Mouse (Mus musculus) hindbrain, embryonic 14.5 days (tissue): ENCODE measurements around the gene Naif1. TPM values are rescaled to one million over a fixed set of nuclear protein-coding genes. Genes with fewer than 3 reads are reported as not detected.
A peak's percentile ranks its signal among the peaks of the same experiment; 100 is the strongest.

Source experiments
- ATAC-seq: fragments of 200-750 bp; cut with Nextera tagmentation; 2 replicates; pipeline ENCODE4 v1.8.0; 2017; ENCODE audit warnings: moderate number of reproducible peaks, mild to moderate bottlenecking, moderate TSS enrichment, moderate library complexity; ENCODE audit not compliant: low FRiP score
- DNase-seq: peaks from one replicate; pipeline ENCODE4 v3.0.0-alpha.2; 2015; ENCODE audit warnings: low spot score
- H3K27ac ChIP-seq: fragments of 300-500 bp; sonication (generic); 2 replicates; pipeline ENCODE4 v1.5.1; 2014; ENCODE audit warnings: mild to moderate bottlenecking, moderate library complexity
- H3K27me3 ChIP-seq: fragments of 300-500 bp; sonication (generic); 2 replicates; pipeline ENCODE4 v1.6.1; 2014; ENCODE audit warnings: mild to moderate bottlenecking, low read length, mixed read lengths; ENCODE audit not compliant: control insufficient read depth, insufficient read depth
- H3K36me3 ChIP-seq: fragments of 300-500 bp; sonication (generic); replicated peaks from 2 replicates; pipeline ENCODE4 v1.6.1; 2014; ENCODE audit not compliant: control insufficient read depth, insufficient read depth
- H3K4me1 ChIP-seq: fragments of 300-500 bp; sonication (generic); replicated peaks from 2 replicates; pipeline ENCODE4 v1.6.1; 2014; ENCODE audit warnings: antibody characterized with exemption, low read length, mixed read lengths; ENCODE audit not compliant: control insufficient read depth, insufficient read depth
- H3K4me2 ChIP-seq: fragments of 300-500 bp; sonication (generic); replicated peaks from 2 replicates; pipeline ENCODE4 v1.6.1; 2014; ENCODE audit warnings: mild to moderate bottlenecking, moderate library complexity
- H3K4me3 ChIP-seq: fragments of 300-500 bp; sonication (generic); replicated peaks from 2 replicates; pipeline ENCODE4 v1.5.1; 2014; ENCODE audit warnings: mild to moderate bottlenecking, low read length
- H3K9ac ChIP-seq: fragments of 300-500 bp; sonication (generic); 2 replicates; pipeline ENCODE4 v1.6.1; 2014
- H3K9me3 ChIP-seq: fragments of 300-500 bp; sonication (generic); 2 replicates; pipeline ENCODE4 v1.6.1; 2016; ENCODE audit warnings: low read length; ENCODE audit not compliant: control insufficient read depth
- WGBS: fragments of 180-500 bp; shearing (Covaris S2); extraction: QIAGEN DNeasy Blood & Tissue Kit; methylation state at CpG from one replicate; pipeline ENCODE4 v1.1.7; 2014; 5-methylcytosine and 5-hydroxymethylcytosine counted together
- polyA plus RNA-seq: library from polyadenylated mRNA; unstranded; fragments of >200 nt; fragmentation: Nextera tagmentation; extraction: Ambion mirVana; gene quantifications from 2 replicates; pipeline ENCODE4 v1.2.1, GENCODE M21; 2014

Gene Naif1
- polyA plus RNA-seq, 1 experiment from 2014 or later = 5.3 TPM

DNA sequence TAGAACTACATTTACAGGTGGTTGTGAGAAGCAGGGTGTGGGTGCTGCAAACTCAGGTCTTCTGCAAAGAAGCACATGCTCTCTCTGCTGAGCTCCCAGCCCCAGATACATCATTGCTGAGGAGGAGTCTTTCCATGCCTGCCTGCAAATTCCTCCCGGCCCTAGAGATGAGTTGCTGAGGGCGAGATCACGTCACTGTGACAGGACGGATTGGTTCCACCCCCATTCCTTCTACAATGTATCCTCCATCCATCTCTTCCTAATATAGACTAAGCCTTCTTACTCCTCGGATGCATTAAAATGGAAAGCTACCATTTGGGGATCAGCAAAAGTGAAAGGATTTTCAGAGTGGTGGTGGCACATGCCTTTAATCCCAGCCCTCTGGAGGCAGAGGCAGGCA is 24.7 kb upstream of the Naif1 start:
- Histone ChIP-seq H3K27ac (no peak overlapping the region), H3K4me2 (no peak overlapping the region), H3K36me3 (peaks cover 11% of the 10 kb centered on the region), H3K9me3 (no peaks in the 10 kb centered on the region), H3K27me3 (no peaks in the 10 kb centered on the region), H3K4me3 (no peak overlapping the region), H3K4me1 (peaks cover 59% of the 10 kb centered on the region), H3K9ac (no peak overlapping the region)
- ATAC-seq (no peak), DNase-seq (no peak)
- WGBS = 76% methylated on average over 5 of the region's 5 CpGs

- Histone ChIP-seq H3K27me3 (no peaks in the 10 kb centered on the region), H3K27ac (no peak overlapping the region), H3K4me2 (no peak overlapping the region), H3K36me3 (peaks cover 5% of the 10 kb centered on the region), H3K9me3 (no peaks in the 10 kb centered on the region), H3K4me1 (peaks cover 59% of the 10 kb centered on the region), H3K4me3 (no peak overlapping the region), H3K9ac (no peak overlapping the region)
- 96% methylated on average over 1 of the region's 1 CpGs for WGBS
- DNase-seq = no peak
- no peak for ATAC-seq
Observed at GRCm38 (mm10) chr2:32426141-32426540, 24.1 kb upstream of the Naif1 start.

GRCm38 (mm10) chr2:32427720-32428119 is 22.5 kb upstream of the Naif1 start:
- no peak for DNase-seq
- Histone ChIP-seq H3K36me3 (0 out of 2 replicates have a peak, but pooled peaks cover 4% of the 10 kb centered on the region), H3K4me1 (peaks cover 64% of the 10 kb centered on the region), H3K4me3 (peak overlapping the region; percentile 45), H3K9me3 (no peaks in the 10 kb centered on the region), H3K27ac (peak overlapping the region; percentile 82), H3K27me3 (no peaks in the 10 kb centered on the region), H3K9ac (peak overlapping the region; percentile 76; the same call in 1 of the 2 replicates), H3K4me2 (peak overlapping the region; percentile 81)
- WGBS = 83% methylated on average over 5 of the region's 5 CpGs
- ATAC-seq = no peak

- WGBS = 42% methylated on average over 8 of the region's 8 CpGs
- Histone ChIP-seq H3K9ac (peak overlapping the region; percentile 76), H3K36me3 (0 out of 2 replicates have a peak, but pooled peaks cover 4% of the 10 kb centered on the region), H3K4me3 (peak overlapping the region; percentile 45), H3K27me3 (no peaks in the 10 kb centered on the region), H3K4me1 (peaks cover 59% of the 10 kb centered on the region), H3K9me3 (no peaks in the 10 kb centered on the region), H3K27ac (peak overlapping the region; percentile 82), H3K4me2 (peak overlapping the region; percentile 81)
- DNase-seq (peak; percentile 55), ATAC-seq (peak; percentile 51)
Observed at GRCm38 (mm10) chr2:32428262-32428722, 22.0 kb upstream of the Naif1 start.

DNA sequence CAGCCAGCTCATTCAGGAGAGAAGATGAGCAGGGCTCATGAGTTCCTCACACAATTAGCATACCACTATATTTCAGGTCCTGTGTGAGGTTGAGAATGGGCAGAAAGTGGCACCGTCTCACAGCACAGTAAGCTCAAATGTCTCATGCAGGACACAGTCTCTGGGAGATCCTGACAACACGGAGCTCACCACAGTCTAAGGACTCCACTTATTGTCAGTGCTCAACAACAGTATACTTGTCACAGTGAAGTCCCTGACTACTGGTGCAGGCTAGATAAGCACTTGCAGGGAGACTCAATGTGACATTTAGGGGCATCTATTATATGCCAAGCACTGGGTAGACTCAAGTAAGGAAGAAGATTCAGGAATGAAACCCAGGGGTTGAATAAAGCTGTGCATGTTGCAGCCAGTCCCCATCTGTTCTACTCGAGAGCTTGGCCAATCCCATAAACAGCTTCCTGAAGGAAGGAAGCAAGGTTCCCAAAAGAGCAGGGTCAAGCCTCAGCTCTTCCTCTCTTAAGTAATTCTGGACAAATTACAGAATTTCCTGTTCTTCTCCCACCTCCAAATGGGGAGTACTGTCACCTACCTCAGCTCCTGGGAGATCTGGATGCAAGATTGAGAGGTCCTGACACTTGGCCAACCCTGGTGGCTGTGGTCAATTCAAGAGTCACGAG is 20.9 kb upstream of the Naif1 start:
- Histone ChIP-seq H3K9me3 (no peaks in the 10 kb centered on the region), H3K4me1 (peaks cover 49% of the 10 kb centered on the region), H3K27me3 (no peaks in the 10 kb centered on the region), H3K4me2 (peak overlapping the region; percentile 81), H3K4me3 (peak overlapping the region; percentile 45), H3K9ac (peak overlapping the region; percentile 76), H3K36me3 (0 out of 2 replicates have a peak, but pooled peaks cover 4% of the 10 kb centered on the region), H3K27ac (peak overlapping the region; percentile 82; the same call in 1 of the 2 replicates)
- ATAC-seq (no peak), DNase-seq (no peak)
- WGBS = 74% methylated on average over 4 of the region's 4 CpGs

DNA sequence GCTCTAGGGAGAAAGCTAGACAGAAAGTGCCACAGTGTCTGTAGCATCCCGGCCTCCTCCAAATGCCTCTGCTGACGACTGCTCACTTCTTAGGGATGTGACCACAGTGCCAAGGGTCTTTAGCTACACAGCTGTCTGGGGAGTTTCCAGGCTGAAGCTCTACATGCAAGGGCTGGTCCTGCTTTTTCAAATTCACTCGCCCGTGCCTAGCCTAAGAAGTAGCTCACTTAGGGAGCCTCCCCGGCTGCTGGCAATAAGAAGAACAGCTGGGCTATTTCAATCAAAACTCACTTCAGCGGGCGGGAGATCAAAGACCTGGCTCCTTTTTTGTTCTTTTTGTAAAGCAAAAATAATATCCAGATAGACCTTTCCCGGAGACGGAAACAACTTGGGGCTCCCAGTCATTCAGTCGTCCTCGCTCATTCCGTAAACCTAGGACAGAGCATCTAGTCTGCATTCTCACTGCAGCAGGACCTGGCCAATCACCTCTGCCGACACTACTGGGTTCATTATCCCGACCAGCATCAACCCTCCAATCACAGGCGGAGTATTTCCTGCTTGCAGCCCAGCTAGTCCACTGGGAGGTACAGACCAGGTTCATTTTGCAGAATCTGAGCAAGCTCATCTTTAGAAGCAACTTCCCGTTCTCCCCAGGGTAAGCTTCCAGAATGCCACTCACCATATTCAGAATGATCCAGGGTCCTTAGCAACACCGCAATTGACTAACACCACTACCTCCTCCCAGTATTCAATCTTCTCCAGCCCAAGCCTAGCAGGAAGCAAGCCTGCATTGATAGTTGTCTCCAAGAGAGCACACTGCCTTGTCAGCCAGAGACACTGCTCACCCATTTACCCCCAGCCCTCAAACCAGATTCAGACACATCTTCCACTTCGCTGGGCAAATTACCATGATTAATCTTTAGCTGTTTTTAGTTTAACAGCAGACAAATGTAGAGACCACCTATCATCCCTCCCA is 19.3 kb upstream of the Naif1 start:
- Histone ChIP-seq H3K36me3 (0 out of 2 replicates have a peak, but pooled peaks cover 3% of the 10 kb centered on the region), H3K4me3 (peak overlapping the region; percentile 45), H3K4me2 (peak overlapping the region; percentile 81), H3K9ac (peak overlapping the region; percentile 76), H3K9me3 (no peaks in the 10 kb centered on the region), H3K27me3 (no peaks in the 10 kb centered on the region), H3K4me1 (peaks cover 40% of the 10 kb centered on the region), H3K27ac (peak overlapping the region; percentile 96)
- ATAC-seq (peak; percentile 95), DNase-seq (peak; percentile 92)
- WGBS = 6% methylated on average over 18 of the region's 18 CpGs

DNA sequence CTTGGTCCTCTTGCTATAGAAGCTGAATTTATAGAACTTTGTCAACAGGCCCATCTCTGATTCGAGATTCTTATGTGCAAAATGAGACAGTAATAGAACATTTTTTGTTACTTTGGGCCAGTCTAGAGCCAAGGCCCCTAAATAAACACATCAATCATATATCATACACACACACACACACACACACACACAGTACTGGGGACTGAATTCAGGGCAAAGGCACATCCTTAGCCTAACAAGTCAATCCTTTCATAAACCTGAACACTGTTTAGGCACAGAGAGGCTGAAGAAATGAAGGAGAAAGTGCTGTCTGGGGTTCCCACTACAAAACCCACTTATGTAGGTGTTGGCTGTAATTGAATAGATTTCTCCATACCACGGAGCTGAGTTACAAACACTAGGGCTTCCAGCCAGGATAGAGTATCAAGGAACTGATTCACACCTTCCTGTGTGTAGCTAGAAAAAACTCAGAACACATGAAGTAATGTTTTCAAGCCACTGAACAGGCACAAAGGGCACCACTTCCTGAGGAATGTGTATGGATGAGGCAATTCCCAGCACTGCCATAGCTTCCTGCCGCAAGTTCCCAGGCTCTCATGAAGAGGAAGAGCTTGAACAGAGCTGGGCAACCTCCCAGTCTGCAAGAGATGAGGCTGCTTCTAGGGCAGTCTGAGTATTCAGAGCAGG is 13.4 kb upstream of the Naif1 start:
- H3K36me3 ChIP-seq = no peaks in the 10 kb centered on the region
- WGBS = 51% methylated on average over 3 of the region's 3 CpGs
- peaks cover 9% of the 10 kb centered on the region for H3K4me1 ChIP-seq
- H3K27ac ChIP-seq = peak overlapping the region; percentile 51
- H3K4me2 ChIP-seq = no peak overlapping the region
- no peak overlapping the region for H3K9ac ChIP-seq
- H3K27me3 ChIP-seq = no peaks in the 10 kb centered on the region
- H3K9me3 ChIP-seq = no peaks in the 10 kb centered on the region
- no peak overlapping the region for H3K4me3 ChIP-seq
- ATAC-seq = peak; percentile 48; the same call in 1 of the 2 replicates
- DNase-seq = no peak

GRCm38 (mm10) chr2:32437612-32438166 is 12.6 kb upstream of the Naif1 start:
- WGBS = 52% methylated on average over 2 of the region's 2 CpGs
- Histone ChIP-seq H3K4me2 (no peak overlapping the region), H3K9me3 (no peaks in the 10 kb centered on the region), H3K27me3 (no peaks in the 10 kb centered on the region), H3K4me1 (0 out of 2 replicates have a peak, but pooled peaks cover 7% of the 10 kb centered on the region), H3K36me3 (no peaks in the 10 kb centered on the region), H3K4me3 (no peak overlapping the region), H3K9ac (no peak overlapping the region), H3K27ac (peak overlapping the region; percentile 51; the same call in 1 of the 2 replicates)
- DNase-seq (no peak), ATAC-seq (no peak)
